Comparison of ENCODE assay signal across 8 mouse cellular contexts in the genomic region with DNA sequence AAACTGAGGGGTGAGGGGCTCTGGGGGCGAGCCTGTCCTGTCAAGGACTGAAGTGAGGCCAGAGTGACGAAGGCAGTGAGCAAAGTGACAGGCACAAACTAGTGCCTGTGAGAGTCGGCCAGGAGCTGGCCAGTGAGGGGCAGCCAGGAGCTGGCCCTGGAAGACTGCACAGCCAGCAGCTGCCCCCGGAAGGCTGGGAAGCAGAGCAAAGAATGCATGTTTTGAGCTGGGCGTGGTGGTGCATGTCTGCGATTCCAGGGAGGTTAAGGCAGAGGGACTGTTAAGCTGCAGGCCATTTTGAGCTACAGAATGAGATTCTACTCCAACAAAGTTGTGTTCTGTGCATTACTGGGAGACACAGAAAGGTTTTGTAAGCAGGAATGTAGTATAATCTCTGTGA. TPM values are rescaled to one million over a fixed set of nuclear protein-coding genes. Genes with fewer than 3 reads are reported as not detected.
DNase-seq lines count a peak whose midpoint lies in the region; ATAC-seq and TF ChIP-seq lines count a peak whose summit lies in the region.

No protein-coding gene starts in this region.

- ATAC-seq in kidney, embryonic 14.5 days (ENCODE audit: low FRiP score, low TSS enrichment): peak; percentile 64; the same call in 1 of the 2 replicates
- peak; percentile 37; the same call in 1 of the 2 replicates for ATAC-seq in hindbrain, embryonic 16.5 days
- ATAC-seq in megakaryocyte-erythroid progenitor cell, adult 5-6 weeks (replicated peaks; ENCODE audit: low FRiP score, low TSS enrichment, poor library complexity, severe bottlenecking): no peak

- TF ChIP-seq EP300 in ES-Bruce4 (IDR thresholded peaks at IDR 0.05; ENCODE audit: insufficient read depth, low read depth, low read length): 0 out of 2 replicates have a peak, but pooled peaks have one; percentile 46

- no peaks in the 10 kb centered on the region for H3K4me1 ChIP-seq in kidney, embryonic 14.5 days (ENCODE audit: control insufficient read depth, insufficient read depth, low read length)
- H3K4me1 ChIP-seq in ES-Bruce4 (ENCODE audit: control insufficient read depth, insufficient read depth, low read length): no peaks in the 10 kb centered on the region
- peaks cover 4% of the 10 kb centered on the region; the same call in 1 of the 2 replicates for H3K4me1 ChIP-seq in hindbrain, embryonic 16.5 days (ENCODE audit: control insufficient read depth, insufficient read depth, low read depth, low read length)

- H3K4me3 ChIP-seq in kidney, embryonic 14.5 days (ENCODE audit: low read length): no peak overlapping the region
- no peak overlapping the region for H3K4me3 ChIP-seq in ES-Bruce4 (ENCODE audit: low read depth, low read length)
- no peak overlapping the region for H3K4me3 ChIP-seq in hindbrain, embryonic 16.5 days (ENCODE audit: low read length)

- H3K36me3 ChIP-seq in kidney, embryonic 14.5 days (ENCODE audit: control insufficient read depth, insufficient read depth, low read length): no peaks in the 10 kb centered on the region; the same call in 1 of the 2 replicates
- no peaks in the 10 kb centered on the region for H3K36me3 ChIP-seq in ES-Bruce4 (ENCODE audit: control insufficient read depth, insufficient read depth, low read length, poor library complexity, severe bottlenecking)
- H3K36me3 ChIP-seq in hindbrain, embryonic 16.5 days (ENCODE audit: control insufficient read depth, insufficient read depth, low read length): no peaks in the 10 kb centered on the region; the same call in 1 of the 2 replicates

- WGBS in kidney, embryonic 14.5 days: 49% methylated on average over 6 of the region's 6 CpGs
- 40% methylated on average over 6 of the region's 6 CpGs for WGBS in hindbrain, embryonic 16.5 days

- H3K4me2 ChIP-seq in kidney, embryonic 14.5 days (replicated peaks; ENCODE audit: low read depth, low read length): no peak overlapping the region
- H3K4me2 ChIP-seq in hindbrain, embryonic 16.5 days (ENCODE audit: low read length): no peak overlapping the region

- H3K9me3 ChIP-seq in kidney, embryonic 14.5 days (ENCODE audit: control insufficient read depth, low read length): no peaks in the 10 kb centered on the region
- H3K9me3 ChIP-seq in ES-Bruce4 (replicated peaks; ENCODE audit: control insufficient read depth, insufficient read depth, low read length, poor library complexity, severe bottlenecking): no peaks in the 10 kb centered on the region
- no peaks in the 10 kb centered on the region for H3K9me3 ChIP-seq in hindbrain, embryonic 16.5 days (ENCODE audit: control insufficient read depth, low read length)

- TF ChIP-seq POLR2A in ES-Bruce4 (IDR thresholded peaks at IDR 0.05; ENCODE audit: insufficient read depth, low read length): no peak

- no peak for DNase-seq in kidney, postnatal 14 days
- DNase-seq in Muller cell, postnatal 12 days (ENCODE audit: inconsistent ontology term): peak; percentile 70
- DNase-seq in T-cell, adult 2 months (ENCODE audit: low spot score): no peak
- DNase-seq in urinary bladder, adult 18-20 months (ENCODE audit: low spot score in 2 of 2): no peak

- no peak overlapping the region for H3K27ac ChIP-seq in kidney, embryonic 14.5 days (ENCODE audit: low read depth, low read length)
- H3K27ac ChIP-seq in ES-Bruce4 (ENCODE audit: insufficient read depth, low read length): no peak overlapping the region
- peak overlapping the region; percentile 39; the same call in 1 of the 2 replicates for H3K27ac ChIP-seq in hindbrain, embryonic 16.5 days (ENCODE audit: low read depth, low read length)

- TF ChIP-seq CTCF in ES-Bruce4 (IDR thresholded peaks at IDR 0.05; ENCODE audit: low read depth, low read length): no peak

- no peak overlapping the region for H3K9ac ChIP-seq in kidney, embryonic 14.5 days (ENCODE audit: low read depth, low read length)
- H3K9ac ChIP-seq in ES-Bruce4 (ENCODE audit: low read depth, poor library complexity, severe bottlenecking): no peak overlapping the region
- H3K9ac ChIP-seq in hindbrain, embryonic 16.5 days (ENCODE audit: low read depth, low read length): no peak overlapping the region

- H3K27me3 ChIP-seq in kidney, embryonic 14.5 days (ENCODE audit: control insufficient read depth, insufficient read depth, low read length): no peaks in the 10 kb centered on the region
- no peaks in the 10 kb centered on the region for H3K27me3 ChIP-seq in ES-Bruce4 (ENCODE audit: control insufficient read depth, insufficient read depth, low read length, poor library complexity, severe bottlenecking)
- no peaks in the 10 kb centered on the region for H3K27me3 ChIP-seq in hindbrain, embryonic 16.5 days (replicated peaks; ENCODE audit: control insufficient read depth, insufficient read depth, low read length)

RNA-seq across cellular contexts. Expression of a gene that starts 14.3 kb away (rescaled TPM):
- polyA plus RNA-seq in kidney, embryonic 14.5 days (2014; fragmentation: Nextera tagmentation; extraction: Ambion mirVana): 24.5 and 44.8 TPM in 2 replicates
- polyA plus RNA-seq in ES-Bruce4 (2011; ENCODE audit: insufficient read depth, insufficient read length, low read depth, missing spikeins): 95.7 and 98.7 TPM in 2 replicates
- polyA plus RNA-seq in hindbrain, embryonic 16.5 days (2015; fragmentation: Nextera tagmentation; extraction: Ambion mirVana): 13.7 and 14.6 TPM in 2 replicates
- total RNA-seq in megakaryocyte-erythroid progenitor cell, adult 5-6 weeks (2014; fragmentation: Nextera tagmentation): 1.1 and 8.7 TPM in 2 replicates
- total RNA-seq in megakaryocyte-erythroid progenitor cell, adult 5-6 weeks (2017): 5.6 and 7.6 TPM in 2 replicates

RNA-seq across cellular contexts. Expression of a gene that starts 48.6 kb away (rescaled TPM):
- polyA plus RNA-seq in kidney, embryonic 14.5 days (2014; fragmentation: Nextera tagmentation; extraction: Ambion mirVana): 14.6 and 27.1 TPM in 2 replicates
- 13.6 and 15.9 TPM in 2 replicates for polyA plus RNA-seq in ES-Bruce4 (2011; ENCODE audit: insufficient read depth, insufficient read length, low read depth, missing spikeins)
- 13.1 and 15.2 TPM in 2 replicates for polyA plus RNA-seq in hindbrain, embryonic 16.5 days (2015; fragmentation: Nextera tagmentation; extraction: Ambion mirVana)
- total RNA-seq in megakaryocyte-erythroid progenitor cell, adult 5-6 weeks (2014; fragmentation: Nextera tagmentation): 28.4 and 35.5 TPM in 2 replicates
- 5.6 and 7.3 TPM in 2 replicates for total RNA-seq in megakaryocyte-erythroid progenitor cell, adult 5-6 weeks (2017)

RNA-seq across cellular contexts. Expression of a gene that starts 48.6 kb away (rescaled TPM):
- polyA plus RNA-seq in kidney, embryonic 14.5 days (2014; fragmentation: Nextera tagmentation; extraction: Ambion mirVana): 51.1 and 72.9 TPM in 2 replicates
- polyA plus RNA-seq in ES-Bruce4 (2011; ENCODE audit: insufficient read depth, insufficient read length, low read depth, missing spikeins): 60.6 and 82.2 TPM in 2 replicates
- polyA plus RNA-seq in hindbrain, embryonic 16.5 days (2015; fragmentation: Nextera tagmentation; extraction: Ambion mirVana): 56.8 and 60.3 TPM in 2 replicates
- total RNA-seq in megakaryocyte-erythroid progenitor cell, adult 5-6 weeks (2014; fragmentation: Nextera tagmentation): 83.2 and 87.6 TPM in 2 replicates
- 29.9 and 34.8 TPM in 2 replicates for total RNA-seq in megakaryocyte-erythroid progenitor cell, adult 5-6 weeks (2017)
